Mouse (Mus musculus) layer of hippocampus, postnatal 25 days (tissue): ENCODE measurements around the gene Wwc1. TPM values are rescaled to one million over a fixed set of nuclear protein-coding genes. Genes with fewer than 3 reads are reported as not detected.

Source experiments
- DNase-seq, 2 experiments: peaks; one replicate each; pipeline ENCODE4 v3.0.0; 2022; ENCODE audit warnings: mixed read lengths in 2 of 2, low spot score in 1 of 2; ENCODE audit errors: extremely low spot score in 1 of 2
- total RNA-seq, 2 experiments: library from RNA; stranded (reverse); gene quantifications; 2 replicates each; pipeline ENCODE4 v1.2.3; 2021

The Wwc1 gene
- total RNA-seq, 2 experiments from 2014 or later: 101 to 122 TPM

DNA sequence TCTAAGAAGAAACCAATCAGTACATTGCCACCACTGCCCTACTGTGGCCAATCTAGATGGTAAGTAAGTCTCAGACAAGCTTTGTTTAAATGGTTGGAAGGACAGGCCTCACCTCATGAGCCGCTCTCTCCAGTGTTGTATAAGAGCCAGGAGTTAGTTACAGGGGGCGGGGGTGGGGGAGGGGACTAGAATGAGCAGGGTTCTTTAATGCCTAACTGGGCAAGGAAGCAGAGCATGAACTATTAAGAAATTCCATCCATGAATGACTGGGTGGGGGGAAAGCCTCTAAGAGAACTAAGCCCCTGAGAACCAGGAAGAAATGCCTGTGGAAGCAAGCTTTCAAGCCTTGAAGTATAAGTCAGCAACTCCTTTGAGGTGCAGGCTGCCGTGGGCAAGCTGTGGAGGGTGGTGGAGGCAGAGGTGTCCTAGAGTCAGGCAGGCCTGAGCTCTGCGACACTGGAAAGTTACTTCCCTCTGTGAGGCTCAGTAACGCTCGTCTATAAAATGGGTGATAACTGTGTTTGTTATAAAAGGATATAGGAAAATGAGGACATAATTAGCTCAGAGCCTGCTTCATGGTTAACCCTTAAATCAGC lies 41.4 kb downstream of the Wwc1 start:
- DNase-seq: no peak

DNA sequence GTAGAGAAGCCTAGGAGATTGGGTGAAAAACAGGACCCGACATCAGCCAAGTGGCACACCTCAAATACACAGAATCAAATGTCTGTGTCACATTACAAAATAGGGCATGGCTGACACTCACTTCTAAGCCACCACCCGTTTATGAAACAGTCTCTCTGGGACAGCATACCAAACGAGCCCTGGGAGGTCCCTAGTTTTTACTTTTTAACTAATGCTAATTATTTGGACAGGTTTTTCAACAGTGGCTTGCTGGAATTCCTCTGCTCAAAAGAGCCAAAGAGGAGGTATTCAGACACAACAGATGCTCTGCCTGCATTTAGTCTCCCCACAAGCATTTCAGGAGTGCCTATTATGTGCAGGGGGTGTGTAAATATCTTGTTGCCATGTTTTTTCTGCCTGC lies 44.7 kb downstream of the Wwc1 start:
- no peak for DNase-seq

DNA sequence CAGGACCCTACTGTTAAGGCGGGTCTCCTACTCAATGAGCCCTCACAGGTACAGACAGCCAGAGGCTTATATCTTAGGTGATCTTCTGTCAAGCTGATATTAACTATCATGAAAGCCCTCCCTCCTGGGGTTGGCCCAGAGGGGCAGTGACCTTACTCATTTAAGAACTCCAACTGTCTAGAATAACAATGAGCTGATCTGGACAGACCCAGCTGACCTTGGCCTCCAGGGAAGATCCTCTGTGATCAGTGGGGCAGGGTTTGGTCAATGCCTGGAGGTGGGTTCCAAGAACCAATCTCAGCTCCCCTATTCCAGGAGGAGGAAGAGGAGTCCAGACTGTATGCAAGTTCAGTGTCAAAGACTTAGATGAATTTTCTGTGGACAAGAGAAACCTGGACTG lies 45.2 kb downstream of the Wwc1 start:
- DNase-seq: no peak

DNA sequence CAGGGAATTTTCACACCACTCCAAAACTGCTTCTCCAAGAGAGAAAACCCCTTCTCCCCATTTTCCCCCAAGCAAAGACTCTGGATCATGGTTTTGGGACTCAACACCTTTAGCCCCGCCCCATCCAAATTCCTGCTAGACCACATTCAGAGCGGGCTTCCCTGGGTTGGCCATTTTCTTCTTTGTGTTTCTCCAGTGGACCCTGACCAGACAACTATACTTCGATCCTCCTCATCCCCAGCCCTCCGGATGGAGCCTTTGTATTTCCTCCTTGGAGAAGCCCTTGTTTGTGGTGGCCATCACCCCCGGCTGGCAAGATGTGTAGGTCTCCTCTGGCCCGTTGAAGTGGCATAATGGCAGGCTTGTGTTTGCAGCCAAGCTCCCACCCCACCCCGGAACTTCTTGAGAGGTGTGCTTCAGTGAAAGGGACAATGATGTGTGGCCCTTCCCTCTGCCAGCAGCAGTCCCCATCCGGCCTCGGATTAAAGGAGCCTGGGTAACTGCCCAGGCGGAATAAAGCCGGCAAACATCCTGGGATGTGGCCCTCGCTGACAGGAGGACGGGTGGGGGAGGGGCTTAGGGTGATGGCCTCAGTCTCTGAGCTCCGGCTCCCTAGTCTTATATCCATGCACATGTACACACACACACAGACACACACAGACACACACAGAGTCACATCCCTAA lies 46.8 kb downstream of the Wwc1 start:
- no peak for DNase-seq

DNA sequence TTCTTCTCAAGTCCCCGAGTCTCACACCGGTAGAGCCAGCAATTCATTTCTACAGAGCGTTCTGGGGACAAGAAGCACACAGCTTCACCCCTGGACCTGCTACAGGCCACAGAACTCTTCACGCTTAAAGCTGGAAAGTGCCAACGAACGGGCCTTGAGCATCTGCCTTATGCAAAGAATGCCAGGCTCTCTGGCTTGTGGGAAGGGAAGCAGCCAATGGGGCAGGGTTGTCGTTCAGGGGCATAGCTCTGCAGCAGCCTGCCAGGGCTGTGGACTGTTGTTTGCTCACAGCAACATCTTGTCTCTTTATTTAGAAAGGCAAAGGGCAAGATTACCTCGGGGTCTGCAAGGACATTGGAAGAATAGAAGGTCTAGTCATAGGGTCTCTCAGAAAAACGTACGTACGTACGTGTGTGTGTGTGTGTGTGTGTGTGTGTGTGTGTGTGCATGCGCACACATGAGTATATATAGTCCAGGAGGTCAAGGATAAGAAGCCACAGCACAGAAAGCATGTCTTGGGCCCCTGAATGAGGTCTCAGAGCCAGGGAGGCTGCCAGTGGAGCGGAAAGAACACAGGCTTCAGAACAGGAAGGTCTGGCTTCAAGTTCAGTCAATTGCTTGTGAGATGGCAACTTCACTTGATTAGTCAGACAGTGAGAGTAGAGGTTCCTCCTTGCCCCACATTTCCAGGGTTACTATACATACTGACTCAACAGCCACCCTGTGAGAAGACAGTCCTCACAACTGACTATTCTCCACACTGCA lies 48.0 kb downstream of the Wwc1 start:
- DNase-seq: no peak

DNA sequence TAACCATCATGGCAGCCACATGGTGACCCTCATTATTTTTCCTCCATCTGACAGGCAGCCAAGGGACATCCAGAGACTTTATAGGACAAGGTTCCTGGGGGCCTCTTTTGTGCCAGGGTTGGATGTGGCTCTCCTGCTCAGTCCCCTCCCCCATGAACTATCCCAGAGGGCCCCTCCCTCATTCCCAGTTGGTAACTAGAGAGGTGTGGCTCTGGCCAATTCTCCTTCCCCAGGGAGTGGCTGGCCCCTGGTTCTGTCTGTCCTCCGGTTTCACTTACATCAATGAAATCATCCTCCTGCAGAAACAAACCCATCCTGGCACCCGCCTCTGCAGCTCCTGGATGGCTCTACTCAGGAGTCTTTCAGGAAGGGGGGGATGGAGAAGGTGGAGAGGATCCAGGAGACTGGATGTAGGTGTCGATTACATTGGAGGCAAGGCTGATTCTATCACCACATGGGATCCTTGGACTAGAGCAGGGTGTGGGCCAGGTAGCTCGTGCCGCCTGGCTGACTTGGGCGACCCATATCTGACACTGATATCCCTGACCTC lies 49.7 kb downstream of the Wwc1 start:
- DNase-seq: no peak

DNA sequence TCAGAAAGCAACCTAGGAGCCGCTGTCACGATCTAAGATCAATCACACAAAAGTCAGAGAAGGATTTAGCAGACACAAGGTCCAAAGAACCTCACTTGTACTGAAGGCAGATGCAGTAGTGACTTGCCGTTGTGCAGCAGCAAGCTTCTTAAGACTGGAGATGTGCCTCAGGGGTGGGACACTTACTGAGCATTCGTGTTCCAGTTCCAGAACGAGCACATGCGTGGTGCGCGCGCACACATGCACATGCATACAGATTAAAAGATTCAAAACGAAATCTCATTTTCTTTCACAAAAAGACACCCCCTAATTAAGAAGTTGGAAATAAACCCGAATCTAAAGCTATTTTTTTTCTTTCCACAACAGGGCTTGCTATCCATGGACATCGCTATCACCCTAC lies 51.9 kb downstream of the Wwc1 start:
- DNase-seq: no peak

DNA sequence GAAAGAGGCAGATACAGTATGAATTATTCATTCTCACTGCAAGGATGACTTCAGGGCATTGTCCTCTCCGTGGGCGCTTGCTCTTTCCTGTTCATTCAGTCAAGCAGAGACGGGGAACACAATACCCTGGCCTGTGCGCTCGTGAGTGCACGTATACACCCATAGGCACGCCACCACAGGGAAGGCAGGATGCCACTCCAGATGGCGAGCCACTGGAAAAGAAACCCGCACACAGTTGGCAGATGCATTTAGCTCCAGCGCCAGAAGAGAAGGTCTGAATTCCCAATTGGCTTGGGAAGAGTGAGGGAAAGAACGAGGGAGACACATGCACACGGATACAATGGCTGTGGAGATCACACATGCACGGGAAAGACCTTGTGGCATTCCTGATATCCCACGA lies 53.0 kb downstream of the Wwc1 start:
- no peak for DNase-seq

DNA sequence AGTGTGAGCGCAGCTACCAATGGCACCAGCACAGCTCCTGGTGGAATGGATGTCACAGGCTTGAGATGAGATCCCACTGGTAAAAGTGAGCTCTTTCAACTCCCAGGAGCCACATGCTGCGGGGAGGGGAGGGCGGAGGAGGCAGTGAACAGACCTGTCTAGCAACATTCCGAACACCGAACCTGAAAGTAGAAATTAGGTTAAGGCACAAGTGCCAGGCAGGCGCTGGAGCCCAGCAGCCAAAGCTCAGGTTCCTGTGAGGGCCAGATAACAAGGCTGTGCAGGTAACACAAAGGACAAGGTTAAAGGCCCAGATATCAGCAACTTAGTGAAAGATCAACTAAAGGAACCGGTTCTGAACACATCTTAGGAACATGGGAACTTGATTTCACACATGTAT lies 54.7 kb downstream of the Wwc1 start:
- no peak for DNase-seq

DNA sequence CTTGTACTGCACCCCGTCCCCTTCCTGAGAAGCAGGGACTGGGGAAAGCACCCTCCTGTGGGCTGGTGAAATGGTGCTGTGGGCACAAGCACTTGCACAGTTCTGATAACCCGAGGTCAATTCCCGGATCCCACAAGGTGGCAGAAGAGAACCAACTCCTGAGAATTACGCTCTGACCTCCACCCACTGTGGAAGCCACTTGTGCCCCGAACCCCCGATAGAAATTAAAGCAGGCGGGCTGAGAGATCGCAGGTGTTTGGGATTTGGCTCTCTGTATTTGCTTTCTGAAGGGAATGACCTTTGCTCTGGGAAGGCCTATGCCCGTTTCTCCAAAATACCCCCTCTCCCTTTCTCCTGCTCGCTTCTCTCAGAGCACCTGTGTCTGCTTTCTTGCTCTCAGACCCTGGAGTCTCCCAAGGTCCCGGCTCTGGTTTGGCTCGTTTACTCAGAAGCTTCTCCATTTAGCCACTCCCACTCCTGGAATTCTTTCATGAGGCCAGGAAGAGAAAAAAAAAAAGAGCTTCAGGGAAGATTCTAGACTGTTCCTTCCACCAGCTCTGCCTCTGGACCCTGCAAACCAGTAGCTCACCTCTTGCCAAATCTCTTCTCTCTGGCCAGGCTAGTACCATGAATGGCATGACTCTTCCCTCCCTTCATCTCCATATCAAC lies 58.0 kb downstream of the Wwc1 start:
- DNase-seq: no peak

DNA sequence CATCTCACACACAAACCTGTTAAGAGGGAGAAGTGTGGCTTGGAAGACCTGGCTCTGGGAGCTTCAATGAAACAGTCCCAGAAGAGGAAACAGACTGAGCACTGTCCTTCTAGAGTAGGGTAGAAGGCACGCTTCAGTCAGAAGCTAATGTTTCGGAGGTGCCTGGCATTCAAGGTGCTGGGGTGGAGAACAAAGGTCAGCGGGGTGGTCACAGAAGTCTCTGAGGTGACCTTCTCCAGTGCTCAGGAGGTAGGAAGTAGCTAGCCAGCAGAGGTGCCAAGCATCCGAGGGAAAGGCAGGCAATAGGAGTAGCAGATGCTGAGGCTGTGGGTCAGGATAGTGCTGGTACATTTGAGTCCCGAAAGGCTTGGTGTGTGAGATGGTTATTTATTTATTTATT lies 59.6 kb downstream of the Wwc1 start:
- no peak for DNase-seq

DNA sequence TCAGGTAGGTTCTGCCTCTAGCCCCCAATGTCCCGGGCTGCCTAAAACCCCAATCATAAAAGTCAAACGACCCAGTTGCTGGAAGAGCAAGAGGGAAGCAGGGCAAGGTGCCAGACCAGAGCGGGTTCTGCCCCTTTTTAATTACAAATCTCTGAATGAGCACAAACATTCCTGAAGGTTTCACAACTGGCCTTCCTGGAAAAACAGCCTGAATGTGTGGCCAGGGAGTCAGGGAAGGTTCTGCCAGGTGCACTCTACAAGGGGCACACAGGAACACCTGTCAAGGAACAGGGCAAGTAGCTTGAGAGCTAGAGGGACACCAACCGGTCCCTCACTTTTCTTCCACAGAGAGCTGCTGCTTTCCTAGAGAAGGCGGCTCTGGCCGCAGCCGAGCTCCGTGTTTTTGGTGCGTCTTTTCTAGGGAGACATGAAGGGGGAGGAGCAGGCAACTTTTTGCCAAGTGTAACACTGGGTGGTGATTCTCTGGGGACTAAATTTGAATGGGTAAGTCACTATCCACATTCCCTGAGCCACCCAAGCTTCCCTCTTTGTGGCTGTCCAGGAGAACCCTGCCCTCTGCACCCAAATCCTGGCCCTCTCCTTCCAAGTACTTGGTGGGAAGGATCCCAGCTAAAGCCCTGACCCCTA lies 60.3 kb downstream of the Wwc1 start:
- no peak for DNase-seq

DNA sequence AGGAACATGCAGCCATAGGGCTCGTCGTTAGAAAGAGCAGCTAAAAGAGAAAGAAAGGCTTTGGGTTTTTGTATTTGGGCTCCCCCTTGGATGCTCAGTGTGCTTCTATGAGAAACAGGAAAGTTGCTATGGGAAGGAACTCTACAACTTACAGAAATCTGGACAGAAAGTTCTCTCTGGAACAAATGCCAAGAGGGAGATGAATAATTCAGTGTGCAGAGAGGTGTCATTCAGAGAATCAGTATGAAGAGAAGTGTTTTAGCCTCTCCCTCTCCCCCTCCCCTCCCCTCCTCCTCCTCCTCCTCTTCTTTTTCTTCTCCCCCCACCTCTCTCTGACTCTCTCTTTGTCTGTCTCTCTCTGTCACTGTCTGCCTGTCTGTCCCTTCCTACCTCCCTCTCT lies 60.9 kb downstream of the Wwc1 start:
- no peak for DNase-seq

DNA sequence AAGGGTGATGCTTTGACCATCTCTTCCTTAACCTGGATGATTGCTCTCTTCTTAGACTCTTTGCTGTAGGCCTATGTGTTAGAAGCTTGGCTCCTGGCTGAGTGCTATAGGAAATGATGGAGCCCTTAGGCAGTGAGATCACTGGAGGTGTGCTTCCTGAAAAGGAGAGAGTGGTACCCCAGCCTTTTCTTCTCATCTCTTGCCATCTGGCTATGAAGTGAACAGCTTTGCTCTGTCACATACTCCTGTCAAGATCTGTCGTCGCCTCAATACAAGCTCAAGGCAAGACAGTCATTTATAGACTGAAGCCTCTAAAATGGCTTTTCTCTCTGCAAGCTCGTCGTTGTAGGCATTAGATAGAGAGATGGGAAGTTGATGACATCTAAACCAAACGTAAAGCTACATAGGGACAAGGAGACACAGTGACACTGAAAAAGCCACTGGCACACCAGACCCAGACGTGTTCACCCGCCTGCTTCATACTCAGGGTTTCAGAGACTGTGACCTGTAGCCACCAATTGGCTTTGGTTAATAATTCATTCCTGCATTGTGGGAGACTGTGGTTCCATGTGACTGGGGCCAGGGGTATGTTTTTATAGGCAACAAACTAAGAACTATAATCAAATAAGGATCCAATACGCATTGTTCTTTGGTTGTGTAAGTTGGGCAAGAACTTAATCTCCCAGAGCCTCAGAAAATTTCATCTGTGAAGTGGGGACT lies 63.7 kb downstream of the Wwc1 start:
- no peak for DNase-seq

DNA sequence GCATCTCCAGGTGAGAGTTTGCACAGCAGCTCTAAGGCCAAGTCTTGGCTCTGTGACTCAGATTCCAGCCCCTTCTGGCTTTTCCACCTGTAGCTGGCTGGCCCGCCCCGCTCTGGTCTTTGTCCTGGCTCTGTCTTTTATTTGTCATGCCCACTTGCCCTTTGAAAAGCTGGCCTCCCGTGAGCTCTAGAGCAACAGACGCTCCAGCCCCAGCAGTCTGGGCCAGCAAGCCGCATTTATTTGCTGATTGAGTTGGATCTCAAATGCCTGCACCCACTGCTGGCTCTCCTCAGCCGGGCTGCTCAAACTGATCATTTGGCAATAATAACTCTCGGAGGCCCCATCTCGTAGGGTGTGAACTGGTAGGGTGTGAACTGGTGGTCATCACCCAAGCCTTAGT lies 64.8 kb downstream of the Wwc1 start:
- no peak for DNase-seq

DNA sequence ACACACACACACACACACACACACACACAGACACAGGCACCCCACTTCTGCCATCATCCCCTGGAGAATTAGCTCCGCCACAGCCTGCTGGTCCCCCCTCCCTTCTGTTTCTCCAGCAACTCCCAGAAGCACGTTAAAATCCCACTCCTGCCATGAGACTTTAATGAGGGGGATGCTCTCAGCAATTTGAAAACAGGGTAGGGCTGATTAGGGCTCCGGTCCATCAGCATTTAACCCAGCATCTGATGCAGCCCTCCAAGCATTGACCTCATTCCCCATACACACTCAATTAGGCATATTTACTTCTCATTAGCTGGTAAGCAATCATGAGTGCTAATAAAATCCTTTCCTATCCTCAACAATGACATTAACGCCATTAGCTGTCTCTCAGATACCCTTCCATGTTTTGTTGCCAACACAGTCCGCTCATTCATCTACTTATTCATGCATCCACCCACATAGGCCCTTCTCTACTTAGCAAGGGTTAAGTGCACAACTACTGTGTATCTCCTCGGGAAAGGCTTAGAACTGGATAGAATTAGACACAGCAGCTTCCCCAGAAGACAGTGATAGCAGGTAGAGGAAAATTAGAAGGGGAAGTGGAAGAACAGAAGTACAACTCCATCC lies 66.8 kb downstream of the Wwc1 start:
- no peak for DNase-seq

DNA sequence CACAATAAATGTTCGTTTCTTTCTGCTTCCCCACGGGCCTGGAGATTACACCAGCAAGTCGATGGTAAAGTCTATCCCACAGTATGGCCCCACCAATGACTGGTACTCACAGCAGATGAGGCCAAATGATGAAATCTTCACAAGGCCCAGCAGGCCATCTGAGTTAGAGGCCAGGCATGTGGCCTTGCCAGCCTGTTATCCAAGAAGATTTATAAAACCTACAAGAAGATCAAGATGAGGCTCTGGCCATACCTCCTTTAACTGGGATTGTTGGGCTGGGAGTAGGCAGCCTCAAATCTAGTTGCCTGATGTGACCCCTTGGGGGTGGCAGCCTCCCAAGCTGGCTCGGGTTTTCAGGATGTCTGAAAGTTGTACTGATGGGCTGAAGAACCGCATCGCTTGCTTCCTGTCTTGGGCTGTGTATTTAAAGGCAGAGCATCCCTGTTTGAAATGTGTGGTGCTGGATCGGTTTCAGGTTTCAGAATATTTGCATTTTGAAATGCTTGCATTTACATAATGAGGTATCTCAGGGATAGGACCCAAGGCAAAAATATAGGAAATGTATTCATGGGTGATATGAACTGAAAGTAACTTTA lies 75.3 kb downstream of the Wwc1 start:
- no peak for DNase-seq

DNA sequence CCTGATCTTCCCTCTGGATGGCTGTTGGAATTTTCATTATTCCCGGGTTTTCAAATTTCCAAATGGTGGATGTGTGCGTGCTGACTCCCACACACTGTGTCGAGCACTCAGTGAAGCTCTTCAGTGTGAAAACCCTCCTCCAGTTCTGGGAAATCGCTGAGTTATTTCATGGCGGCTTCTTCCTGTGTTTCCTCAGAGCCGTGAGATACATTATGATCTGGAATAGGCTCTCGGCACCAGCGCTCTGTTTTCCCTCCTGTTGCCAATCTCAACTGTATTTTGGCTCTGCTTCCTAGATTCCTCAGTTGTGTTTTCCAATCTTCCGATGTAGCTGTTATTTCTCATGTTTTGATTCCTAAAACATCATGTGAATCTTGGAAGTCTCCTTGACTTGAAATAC lies 77.2 kb downstream of the Wwc1 start:
- DNase-seq: no peak

DNA sequence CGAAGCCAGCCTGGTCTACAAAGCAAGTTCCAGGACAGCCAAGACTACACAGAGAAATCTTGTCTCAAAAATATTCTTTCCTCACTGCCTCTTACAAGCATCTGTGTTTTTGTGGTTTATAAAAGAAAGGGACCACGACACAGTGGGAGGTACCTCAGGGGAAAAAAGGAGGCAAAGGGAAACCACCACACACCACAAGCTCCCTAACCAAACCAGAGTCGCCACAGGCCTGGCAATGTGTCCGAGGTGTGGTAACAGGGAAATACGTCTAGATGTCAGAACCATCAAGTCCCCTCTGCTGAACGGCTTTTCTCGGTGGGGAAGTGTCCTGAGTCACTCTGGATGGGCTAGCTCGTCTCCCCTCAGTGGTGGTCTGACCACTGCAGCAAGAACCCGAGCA lies 80.4 kb downstream of the Wwc1 start:
- no peak for DNase-seq
